Mouse (Mus musculus) thymus, adult 2 months (tissue): ENCODE data around the gene Lyzl6.

Experiments used
- CTCF ChIP-seq: fragments of 200-500 bp; IDR thresholded peaks from 2 replicates; pipeline ENCODE4 v1.5.1; 2012; ENCODE audit warnings: mild to moderate bottlenecking, control low read depth, low read length, moderate library complexity, borderline replicate concordance; ENCODE audit not compliant: control insufficient read depth, poor library complexity, insufficient read depth; ENCODE audit errors: extremely low read depth
- POLR2A ChIP-seq: fragments of 200-500 bp; IDR thresholded peaks from 2 replicates; pipeline ENCODE4 v1.6.1; 2012; ENCODE audit warnings: mild to moderate bottlenecking, low read length, control low read depth, moderate library complexity; ENCODE audit not compliant: control insufficient read depth, poor library complexity, insufficient read depth; ENCODE audit errors: extremely low read depth

DNA sequence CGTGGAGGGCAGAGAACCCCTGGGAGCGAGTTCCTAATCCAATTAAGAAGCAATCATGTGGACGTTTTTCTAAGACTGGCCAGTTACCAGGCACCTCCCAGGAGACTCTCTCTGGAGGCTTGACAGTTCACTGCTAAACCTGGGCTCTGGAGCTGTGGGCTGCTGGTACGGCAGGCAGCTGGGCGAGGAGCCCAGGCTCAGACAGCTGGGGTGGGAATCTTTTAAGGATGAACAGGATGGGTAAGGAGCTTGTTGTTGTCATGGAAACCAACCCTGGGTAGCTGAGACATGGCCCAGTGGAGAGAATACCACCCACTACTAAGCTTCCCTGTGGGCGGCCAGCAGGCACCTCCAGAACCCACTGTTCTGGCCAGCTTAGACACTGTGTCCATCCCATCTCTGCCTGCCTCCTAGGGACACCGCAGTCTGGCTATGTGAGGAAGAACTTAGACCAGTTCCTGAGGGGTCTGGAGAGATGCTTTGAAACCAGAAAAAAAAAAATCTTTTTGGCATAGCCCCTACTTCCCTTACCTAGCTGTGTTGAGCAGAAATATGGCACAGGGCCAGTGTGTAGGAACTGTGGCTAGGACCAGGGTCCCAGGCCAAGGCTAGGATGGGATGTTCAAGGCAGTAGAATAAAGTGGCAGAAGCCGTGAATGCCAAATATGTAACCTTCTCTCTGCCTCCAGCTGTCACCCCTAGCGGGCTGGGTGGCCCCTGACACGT is 27.7 kb upstream of the Lyzl6 start:
- TF ChIP-seq POLR2A (no peak), CTCF (no peak)
